Mouse (Mus musculus) heart, postnatal 0 days (tissue): ENCODE data around the gene Higd1b.

Source experiments
- CTCF ChIP-seq: IDR thresholded peaks from 2 replicates; pipeline ENCODE4 v1.5.1; 2016; ENCODE audit warnings: antibody characterized with exemption, control low read depth, low read depth
- EP300 ChIP-seq: IDR thresholded peaks from 2 replicates; pipeline ENCODE4 v1.6.1; 2016; ENCODE audit warnings: antibody characterized with exemption, low read depth

GRCm38 (mm10) chr11:102814881-102815280, 20.8 kb upstream of the Higd1b start:
- TF ChIP-seq CTCF = no peak
- no peak for TF ChIP-seq EP300
